Mouse (Mus musculus) embryonic facial prominence, embryonic 14.5 days (tissue): ENCODE data around the gene Prss36. TPM values are rescaled to one million over a fixed set of nuclear protein-coding genes. Genes with fewer than 3 reads are reported as not detected.
A peak's percentile ranks its signal among the peaks of the same experiment; 100 is the strongest.

ENCODE experiments used
- ATAC-seq: fragments of 200-750 bp; cut with Nextera tagmentation; 2 replicates; pipeline ENCODE4 v1.8.0; 2017; ENCODE audit warnings: low read depth, moderate number of reproducible peaks, moderate TSS enrichment
- DNase-seq: peaks from one replicate; pipeline ENCODE4 v3.0.0-alpha.2; 2015; ENCODE audit warnings: low spot score
- H3K27ac ChIP-seq: fragments of 300-500 bp; sonication (generic); replicated peaks from 2 replicates; pipeline ENCODE4 v1.5.1; 2014; ENCODE audit warnings: low read depth, mild to moderate bottlenecking, low read length, moderate library complexity
- H3K27me3 ChIP-seq: fragments of 300-500 bp; sonication (generic); replicated peaks from 2 replicates; pipeline ENCODE4 v1.6.1; 2014; ENCODE audit warnings: low read length; ENCODE audit not compliant: control insufficient read depth, insufficient read depth
- H3K36me3 ChIP-seq: fragments of 300-500 bp; sonication (generic); 2 replicates; pipeline ENCODE4 v1.6.1; 2014; ENCODE audit warnings: low read length, mixed read lengths; ENCODE audit not compliant: control insufficient read depth, insufficient read depth
- H3K4me1 ChIP-seq: fragments of 300-500 bp; sonication (generic); 2 replicates; pipeline ENCODE4 v1.6.1; 2014; ENCODE audit warnings: antibody characterized with exemption, low read length; ENCODE audit not compliant: control insufficient read depth, insufficient read depth
- H3K4me2 ChIP-seq: fragments of 300-500 bp; sonication (generic); 2 replicates; pipeline ENCODE4 v1.6.1; 2014; ENCODE audit warnings: low read depth, mild to moderate bottlenecking, low read length, moderate library complexity, mixed read lengths
- H3K4me3 ChIP-seq: fragments of 300-500 bp; sonication (generic); 2 replicates; pipeline ENCODE4 v1.5.1; 2014; ENCODE audit warnings: low read depth, mild to moderate bottlenecking, low read length
- H3K9ac ChIP-seq: fragments of 300-500 bp; sonication (generic); 2 replicates; pipeline ENCODE4 v1.6.1; 2014; ENCODE audit warnings: low read depth, mild to moderate bottlenecking, low read length, moderate library complexity, mixed read lengths
- H3K9me3 ChIP-seq: fragments of 300-500 bp; sonication (generic); 2 replicates; pipeline ENCODE4 v1.6.1; 2016; ENCODE audit warnings: low read length; ENCODE audit not compliant: control insufficient read depth
- WGBS: fragments of 180-500 bp; shearing (Covaris S2); extraction: QIAGEN DNeasy Blood & Tissue Kit; methylation state at CpG from one replicate; pipeline ENCODE4 v1.1.7; 2014; 5-methylcytosine and 5-hydroxymethylcytosine counted together
- polyA plus RNA-seq: library from polyadenylated mRNA; unstranded; fragments of >200 nt; fragmentation: Nextera tagmentation; extraction: Ambion mirVana; gene quantifications from 2 replicates; pipeline ENCODE4 v1.2.1, GENCODE M21; 2014

Prss36 gene
- polyA plus RNA-seq = 10.6 and 11.1 TPM in 2 replicates

GRCm38 (mm10) chr7:127946470-127947023 is at the start of gene Prss36:
Prss36 (minus strand) TSS chr7:127946725.
- Histone ChIP-seq H3K4me3 (no peak within 1 kb of the TSS), H3K9me3 (no peaks in the 10 kb centered on the region), H3K4me1 (no peaks in the 10 kb centered on the region), H3K9ac (no peak within 1 kb of the TSS), H3K36me3 (no peaks in the 10 kb centered on the region), H3K27me3 (peaks cover 29% of the 10 kb centered on the region), H3K27ac (no peak within 1 kb of the TSS), H3K4me2 (no peak within 1 kb of the TSS)
- no peak for DNase-seq
- ATAC-seq = no peak; the same call in 1 of the 2 replicates
- 77% methylated on average over 5 of the region's 6 CpGs for WGBS

DNA sequence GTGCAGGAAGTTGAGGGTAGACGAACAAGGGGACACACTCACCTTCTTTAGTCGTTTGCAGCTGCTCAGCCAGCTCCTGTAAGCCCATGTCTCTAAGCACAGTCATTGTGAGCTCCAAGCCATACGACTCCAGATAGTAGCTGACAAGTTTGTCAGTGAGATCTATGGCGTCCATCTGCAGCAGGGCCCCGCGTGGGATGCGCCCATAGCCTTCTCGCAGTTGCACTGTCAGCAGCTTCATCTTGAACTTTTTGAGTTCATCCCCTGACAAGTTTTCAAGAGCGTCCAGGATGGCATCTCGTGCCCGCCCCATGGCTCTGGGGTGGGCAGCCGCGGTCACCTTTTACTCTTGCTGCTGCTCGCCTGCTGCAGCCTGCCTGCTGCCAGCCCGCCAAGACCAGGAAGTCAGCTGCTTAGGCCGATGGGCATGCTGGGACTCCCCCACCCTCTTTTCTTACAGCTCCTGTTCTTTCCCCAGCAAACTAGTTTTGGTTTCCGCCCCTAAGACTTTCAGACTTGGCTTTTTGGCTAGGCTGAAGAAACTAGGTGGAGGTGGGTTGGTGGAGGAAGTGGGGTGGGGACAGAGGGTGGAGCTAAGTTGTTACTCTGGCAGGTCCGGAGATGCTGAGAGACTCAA is 46.9 kb upstream of the Prss36 start, which contains the start of gene Pycard:
TSS of gene Pycard (minus strand) at position 527 of the 637 bp plus-strand sequence.
- Histone ChIP-seq H3K4me1 (0 out of 2 replicates have a peak, but pooled peaks cover 5% of the 10 kb centered on the region), H3K27me3 (no peaks in the 10 kb centered on the region), H3K9me3 (no peaks in the 10 kb centered on the region), H3K27ac (peak within 1 kb of the TSS; percentile 63), H3K4me2 (peak within 1 kb of the TSS; percentile 58), H3K4me3 (peak within 1 kb of the TSS; percentile 35), H3K9ac (peak within 1 kb of the TSS; percentile 58), H3K36me3 (peaks cover 26% of the 10 kb centered on the region; the same call in 1 of the 2 replicates)
- ATAC-seq = peak; percentile 38; the same call in 1 of the 2 replicates
- peak; percentile 79 for DNase-seq
- WGBS = 16% methylated on average over 18 of the region's 18 CpGs

DNA sequence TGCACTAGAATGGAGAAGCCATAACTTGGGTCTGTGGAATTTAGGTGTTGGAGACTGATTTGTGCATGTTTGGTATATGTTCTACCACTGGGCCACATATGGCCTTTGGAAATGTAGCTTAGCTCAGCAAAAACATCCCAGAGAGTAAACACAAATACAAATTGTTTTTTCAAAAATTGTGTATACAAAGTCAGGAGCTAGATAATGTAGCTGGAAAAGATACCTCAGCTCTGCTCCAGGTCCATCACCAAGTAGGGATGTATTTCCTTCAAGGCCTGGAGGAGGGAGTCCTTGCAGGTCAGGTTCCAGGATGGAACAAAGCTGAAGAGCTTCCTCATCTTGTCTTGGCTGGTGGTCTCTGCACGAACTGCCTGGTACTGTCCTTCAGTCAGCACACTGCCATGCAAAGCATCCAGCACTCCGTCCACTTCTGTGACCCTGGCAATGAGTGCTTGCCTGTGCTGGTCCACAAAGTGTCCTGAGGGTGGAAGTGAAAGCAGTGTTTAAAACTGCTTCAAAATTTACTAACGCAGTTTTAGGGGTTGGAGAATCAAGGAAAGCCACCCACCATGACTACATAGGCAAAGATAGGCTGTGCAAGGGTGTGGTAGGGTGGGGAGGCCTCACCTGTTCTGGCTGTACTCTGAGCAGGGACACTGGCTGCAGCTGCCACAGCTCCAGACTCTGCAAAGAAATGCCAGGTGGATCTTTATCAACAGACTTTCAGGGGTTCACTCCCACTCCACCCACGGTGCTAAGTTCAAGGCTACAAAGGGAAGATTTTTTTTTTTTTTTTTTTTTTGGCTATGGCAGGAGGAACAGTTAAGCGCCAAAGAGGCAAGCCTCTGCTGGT is 46.2 kb upstream of the Prss36 start:
- Histone ChIP-seq H3K36me3 (peaks cover 30% of the 10 kb centered on the region), H3K4me3 (peak overlapping the region; percentile 35), H3K9me3 (no peaks in the 10 kb centered on the region), H3K4me1 (0 out of 2 replicates have a peak, but pooled peaks cover 5% of the 10 kb centered on the region), H3K27ac (peak overlapping the region; percentile 63; the same call in 1 of the 2 replicates), H3K4me2 (peak overlapping the region; percentile 58), H3K9ac (peak overlapping the region; percentile 58), H3K27me3 (no peaks in the 10 kb centered on the region)
- 40% methylated on average over 5 of the region's 5 CpGs for WGBS
- no peak for DNase-seq
- peak; percentile 17 for ATAC-seq

- DNase-seq = peak; percentile 76
- H3K27ac ChIP-seq = no peak overlapping the region
- ATAC-seq = peak; percentile 35; the same call in 1 of the 2 replicates
- H3K4me3 ChIP-seq = no peak overlapping the region
- WGBS = 48% methylated on average over 6 of the region's 6 CpGs
- H3K36me3 ChIP-seq = peaks cover 39% of the 10 kb centered on the region
- no peaks in the 10 kb centered on the region for H3K9me3 ChIP-seq
- H3K4me2 ChIP-seq = no peak overlapping the region
- no peak overlapping the region for H3K9ac ChIP-seq
- 0 out of 2 replicates have a peak, but pooled peaks cover 5% of the 10 kb centered on the region for H3K4me1 ChIP-seq
- H3K27me3 ChIP-seq = no peaks in the 10 kb centered on the region
These were observed 45.3 kb upstream of the Prss36 start for GRCm38 (mm10) chr7:127991643-127992487.

DNA sequence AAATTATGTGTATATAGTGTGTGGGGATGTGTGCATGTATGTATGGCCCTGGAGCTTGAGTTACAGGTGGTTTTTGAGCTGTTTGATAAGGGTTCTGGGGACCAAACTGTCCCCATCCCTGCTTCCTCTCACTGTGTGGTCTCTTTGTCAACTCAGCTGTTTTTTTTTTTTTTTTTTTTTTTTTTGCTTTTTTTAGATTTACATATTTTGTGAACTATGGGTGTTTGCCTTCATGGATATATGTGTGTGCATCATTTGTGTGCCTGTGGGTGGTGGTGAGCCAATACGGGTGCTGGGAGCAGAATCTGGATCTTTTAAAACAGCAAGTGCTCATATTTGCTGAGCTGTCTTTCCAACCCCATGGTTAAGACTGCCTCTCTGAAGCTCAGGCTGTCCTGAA is 42.4 kb upstream of the Prss36 start:
- 87% methylated on average over 1 of the region's 1 CpGs for WGBS
- Histone ChIP-seq H3K27ac (no peak overlapping the region), H3K36me3 (peaks cover 69% of the 10 kb centered on the region), H3K9me3 (no peaks in the 10 kb centered on the region), H3K27me3 (no peaks in the 10 kb centered on the region), H3K9ac (no peak overlapping the region), H3K4me3 (no peak overlapping the region), H3K4me1 (0 out of 2 replicates have a peak, but pooled peaks cover 5% of the 10 kb centered on the region), H3K4me2 (no peak overlapping the region)
- ATAC-seq (no peak), DNase-seq (no peak)

DNA sequence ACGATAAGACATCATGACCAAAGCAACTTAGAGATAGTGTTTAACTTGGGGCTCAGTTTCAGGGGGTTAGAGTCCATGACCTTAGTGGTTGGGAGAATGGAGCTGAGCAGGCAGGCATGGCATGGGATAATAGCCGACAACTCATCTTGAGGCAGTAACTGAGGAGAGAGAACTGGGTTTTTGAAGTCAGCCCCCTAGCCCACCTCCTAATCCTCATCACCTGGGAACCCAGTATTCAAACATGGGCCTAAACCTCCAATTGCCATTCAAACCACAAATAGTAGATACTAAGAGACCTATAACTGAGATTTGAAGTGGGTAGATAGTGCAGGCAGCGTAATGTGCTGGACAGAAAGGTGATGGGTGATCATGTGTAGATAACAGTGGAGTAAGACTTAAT is 34.1 kb upstream of the Prss36 start:
- WGBS = 90% methylated on average over 3 of the region's 3 CpGs
- Histone ChIP-seq H3K36me3 (peaks cover 99% of the 10 kb centered on the region), H3K9me3 (no peaks in the 10 kb centered on the region), H3K4me2 (no peak overlapping the region), H3K27ac (no peak overlapping the region), H3K4me3 (no peak overlapping the region), H3K9ac (no peak overlapping the region), H3K4me1 (no peaks in the 10 kb centered on the region), H3K27me3 (no peaks in the 10 kb centered on the region)
- DNase-seq (no peak), ATAC-seq (no peak)

GRCm38 (mm10) chr7:127978856-127979255 is 32.3 kb upstream of the Prss36 start:
- no peaks in the 10 kb centered on the region for H3K27me3 ChIP-seq
- H3K27ac ChIP-seq = no peak overlapping the region
- H3K4me1 ChIP-seq = no peaks in the 10 kb centered on the region
- H3K4me3 ChIP-seq = no peak overlapping the region
- WGBS = 96% methylated on average over 2 of the region's 2 CpGs
- ATAC-seq = no peak
- DNase-seq = no peak
- no peaks in the 10 kb centered on the region for H3K9me3 ChIP-seq
- H3K36me3 ChIP-seq = peaks cover 99% of the 10 kb centered on the region
- H3K4me2 ChIP-seq = no peak overlapping the region
- no peak overlapping the region for H3K9ac ChIP-seq
